Mouse (Mus musculus): ENCODE results near the gene Nectin1. TPM values are rescaled to one million over a fixed set of nuclear protein-coding genes. Genes with fewer than 3 reads are reported as not detected.

Nectin1 gene
- polyA plus RNA-seq (2015; fragmentation: Nextera tagmentation; extraction: Ambion mirVana) = 7.7 and 9.9 TPM in 2 replicates

- DNase-seq (ENCODE audit: low spot score) = peak; percentile 78
Observed at GRCm38 (mm10) chr9:43743647-43744137, at the start of gene Nectin1. Gene Nectin1 (plus strand): TSS chr9:43743984.

- peak; percentile 45 for DNase-seq (ENCODE audit: low spot score)
Observed at GRCm38 (mm10) chr9:43698080-43698712, 45.6 kb upstream of the Nectin1 start.

- no peak for DNase-seq (ENCODE audit: low spot score)
Observed at GRCm38 (mm10) chr9:43698841-43699240, 44.9 kb upstream of the Nectin1 start.

- DNase-seq (ENCODE audit: low spot score) = no peak
Observed at GRCm38 (mm10) chr9:43699417-43700225, 44.2 kb upstream of the Nectin1 start.

GRCm38 (mm10) chr9:43700226-43700579, 43.6 kb upstream of the Nectin1 start:
- no peak for DNase-seq (ENCODE audit: low spot score)

GRCm38 (mm10) chr9:43701748-43702147, 42.0 kb upstream of the Nectin1 start:
- no peak for DNase-seq (ENCODE audit: low spot score)

GRCm38 (mm10) chr9:43707571-43707970, 36.2 kb upstream of the Nectin1 start:
- no peak for DNase-seq (ENCODE audit: low spot score)

- no peak for DNase-seq (ENCODE audit: low spot score)
Observed at GRCm38 (mm10) chr9:43708715-43709114, 35.1 kb upstream of the Nectin1 start.

- DNase-seq (ENCODE audit: low spot score) = no peak
Observed at GRCm38 (mm10) chr9:43713432-43713831, 30.4 kb upstream of the Nectin1 start.

- DNase-seq (ENCODE audit: low spot score) = no peak
Observed at GRCm38 (mm10) chr9:43719407-43719839, 24.4 kb upstream of the Nectin1 start.

- DNase-seq (ENCODE audit: low spot score) = no peak
Observed at GRCm38 (mm10) chr9:43720046-43720445, 23.7 kb upstream of the Nectin1 start.

GRCm38 (mm10) chr9:43724093-43724492, 19.7 kb upstream of the Nectin1 start:
- DNase-seq (ENCODE audit: low spot score) = no peak

- no peak for DNase-seq (ENCODE audit: low spot score)
Observed at GRCm38 (mm10) chr9:43729450-43730266, 14.1 kb upstream of the Nectin1 start.

- DNase-seq (ENCODE audit: low spot score) = peak; percentile 36
Observed at GRCm38 (mm10) chr9:43730284-43731027, 13.3 kb upstream of the Nectin1 start.

- no peak for DNase-seq (ENCODE audit: low spot score)
Observed at GRCm38 (mm10) chr9:43731880-43732279, 11.9 kb upstream of the Nectin1 start.

GRCm38 (mm10) chr9:43732671-43733070, 11.1 kb upstream of the Nectin1 start:
- DNase-seq (ENCODE audit: low spot score) = no peak

GRCm38 (mm10) chr9:43734952-43735351, 8.8 kb upstream of the Nectin1 start:
- DNase-seq (ENCODE audit: low spot score) = no peak

- no peak for DNase-seq (ENCODE audit: low spot score)
Observed at GRCm38 (mm10) chr9:43736046-43736730, 7.6 kb upstream of the Nectin1 start.

GRCm38 (mm10) chr9:43737331-43737730, 6.5 kb upstream of the Nectin1 start:
- DNase-seq (ENCODE audit: low spot score) = no peak

GRCm38 (mm10) chr9:43737871-43738292, 5.9 kb upstream of the Nectin1 start:
- no peak for DNase-seq (ENCODE audit: low spot score)
